Mouse (Mus musculus) CD4-positive, CD25-positive, alpha-beta regulatory T cell (primary cell): ENCODE measurements around the gene Zdhhc11. TPM values are rescaled to one million over a fixed set of nuclear protein-coding genes. Genes with fewer than 3 reads are reported as not detected.

Source experiments
- polyA plus RNA-seq: library from polyadenylated mRNA; unstranded; fragments of 100-300 nt; shearing (Covaris generic); gene quantifications from one replicate; pipeline ENCODE4 v1.2.1, GENCODE M21; 2017

Zdhhc11 gene
- polyA plus RNA-seq: not detected

DNA sequence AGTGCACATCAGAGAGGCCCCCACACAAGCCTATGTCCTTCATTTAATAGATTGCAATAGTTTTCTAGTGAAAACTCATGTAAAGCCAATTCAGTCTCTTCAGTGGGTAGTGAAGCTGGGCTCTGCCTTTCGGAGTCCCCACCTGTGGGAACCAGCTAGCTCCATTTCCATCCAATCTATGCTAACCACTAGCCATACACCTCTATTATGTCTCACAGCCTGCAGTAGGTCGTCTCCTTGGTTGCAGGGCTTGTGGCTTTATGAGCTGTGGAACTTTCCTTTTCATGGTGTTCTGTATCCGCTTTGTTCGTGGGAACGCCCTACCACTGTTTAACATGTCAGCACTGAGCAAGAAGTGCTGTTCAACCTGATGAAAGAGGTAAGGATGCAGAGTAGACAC lies at the start of gene Zdhhc11:
Zdhhc11 (plus strand) TSS at position 301 of the 400 bp plus-strand sequence.

GRCm38 (mm10) chr13:73937321-73938176 lies 26.1 kb upstream of the Zdhhc11 start, which contains the start of the genes Trip13 and Brd9:
Gene Trip13 (minus strand): TSS chr13:73937784.
Gene Brd9 (plus strand): TSS chr13:73937811.

GRCm38 (mm10) chr13:74008948-74009718 lies 45.5 kb downstream of the Zdhhc11 start, which contains the start of gene Tppp:
Gene Tppp (plus strand): TSS chr13:74009407.

Other genes starting within 250 kb of the Zdhhc11 start
- 91.2 TPM for gene Slc12a7, start 230.8 kb upstream of the Zdhhc11 start, polyA plus RNA-seq
- gene Nkd2, start 116.2 kb upstream of the Zdhhc11 start, polyA plus RNA-seq: 0.23 TPM
- 4.1 TPM for gene Trip13, start 26.1 kb upstream of the Zdhhc11 start, polyA plus RNA-seq
- gene Brd9, start 26.0 kb upstream of the Zdhhc11 start, polyA plus RNA-seq: 72.1 TPM
- gene Tppp, start 45.6 kb downstream of the Zdhhc11 start, polyA plus RNA-seq: 0.53 TPM
- gene Cep72, start 98.4 kb downstream of the Zdhhc11 start, polyA plus RNA-seq: 8.4 TPM
- gene Slc9a3, start 157.6 kb downstream of the Zdhhc11 start, polyA plus RNA-seq: not detected
- 89.8 TPM for gene Exoc3, start 244.9 kb downstream of the Zdhhc11 start, polyA plus RNA-seq